Mouse (Mus musculus) cerebellum, adult 2 months (tissue): ENCODE measurements around the gene Lrig1.

ENCODE experiments used
- CTCF ChIP-seq: fragments of 200-500 bp; IDR thresholded peaks from 2 replicates; pipeline ENCODE4 v1.5.1; 2011; ENCODE audit warnings: low read depth, mild to moderate bottlenecking, control low read depth, low read length, moderate library complexity, borderline replicate concordance; ENCODE audit not compliant: insufficient read depth
- POLR2A ChIP-seq: fragments of 200-500 bp; IDR thresholded peaks from 2 replicates; pipeline ENCODE4 v1.6.1; 2011; ENCODE audit warnings: low read length, control low read depth, borderline replicate concordance; ENCODE audit not compliant: insufficient read depth

DNA sequence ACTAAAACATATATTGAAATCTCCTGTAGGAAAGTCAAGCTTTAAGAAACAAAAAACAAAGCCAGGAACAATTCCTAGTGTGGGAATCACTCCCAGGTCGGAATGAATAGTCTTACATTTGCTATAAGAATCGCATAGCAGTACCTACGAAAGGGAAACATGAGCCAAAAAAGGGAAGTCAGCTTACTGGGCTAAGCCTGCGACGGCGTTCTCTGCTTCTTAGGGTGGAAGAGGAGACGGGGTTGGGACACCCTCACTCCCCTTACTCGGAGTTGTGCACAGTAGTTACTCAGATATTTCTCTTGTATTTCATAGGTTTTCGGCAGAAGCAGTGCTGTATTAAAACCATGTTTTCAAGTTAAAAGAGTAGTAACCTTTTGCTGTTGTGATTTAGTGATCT lies 117.9 kb downstream of the Lrig1 start:
- TF ChIP-seq CTCF (no peak), POLR2A (no peak)
